Mouse (Mus musculus) lung, adult 2 months (tissue): ENCODE results near the gene Ccnq. TPM values are rescaled to one million over a fixed set of nuclear protein-coding genes. Genes with fewer than 3 reads are reported as not detected.

ENCODE experiments used
- DNase-seq: peaks from one replicate; pipeline ENCODE4 v3.0.0; 2022
- H3K4me1 ChIP-seq: fragments of 200-500 bp; 2 replicates; pipeline ENCODE4 v1.6.1; 2011; ENCODE audit warnings: low read length; ENCODE audit not compliant: control insufficient read depth, insufficient read depth
- H3K4me3 ChIP-seq: fragments of 200-500 bp; replicated peaks from 2 replicates; pipeline ENCODE3; 2011; ENCODE audit warnings: low read depth, mild to moderate bottlenecking, control low read depth, low read length; ENCODE audit errors: extremely low read depth
- CTCF ChIP-seq: fragments of 200-500 bp; IDR thresholded peaks from 2 replicates; pipeline ENCODE4 v1.5.1; 2011; ENCODE audit warnings: mild to moderate bottlenecking, low read length, control low read depth; ENCODE audit not compliant: insufficient read depth
- POLR2A ChIP-seq: fragments of 200-500 bp; IDR thresholded peaks from 2 replicates; pipeline ENCODE4 v1.6.1; 2011; ENCODE audit warnings: low read depth, mild to moderate bottlenecking, control low read depth, low read length, borderline replicate concordance; ENCODE audit errors: extremely low read depth
- WGBS: fragments of 180-500 bp; shearing (Covaris S2); methylation state at CpG from one replicate; pipeline ENCODE4 v1.1.7; 2018; 5-methylcytosine and 5-hydroxymethylcytosine counted together
- polyA plus RNA-seq: library from polyadenylated mRNA; depleted of rRNA; stranded (reverse); fragments of >200 nt; gene quantifications from 2 replicates; pipeline ENCODE4 v1.2.3, GENCODE M21; 2012

Gene Ccnq
- polyA plus RNA-seq, 1 experiment = 48.2 TPM

GRCm38 (mm10) chr11:78782791-78783347 lies 31.3 kb upstream of the Ccnq start:
- DNase-seq = no peak
- 79% methylated on average over 9 of the region's 9 CpGs for WGBS
- no peak for TF ChIP-seq CTCF
- no peak for TF ChIP-seq POLR2A
- Histone ChIP-seq H3K4me1 (no peaks in the 10 kb centered on the region), H3K4me3 (no peak overlapping the region)

- DNase-seq = no peak
- TF ChIP-seq POLR2A (no peak), CTCF (no peak)
- Histone ChIP-seq H3K4me1 (no peaks in the 10 kb centered on the region), H3K4me3 (no peak overlapping the region)
- 60% methylated on average over 5 of the region's 5 CpGs for WGBS
Measured at GRCm38 (mm10) chr11:78782326-78782725, 30.8 kb upstream of the Ccnq start.

GRCm38 (mm10) chr11:78780571-78780970 lies 29.0 kb upstream of the Ccnq start:
- no peaks in the 10 kb centered on the region for H3K4me1 ChIP-seq
- 65% methylated on average over 3 of the region's 3 CpGs for WGBS
- TF ChIP-seq CTCF = no peak
- TF ChIP-seq POLR2A = no peak
- DNase-seq = no peak
- H3K4me3 ChIP-seq = no peak overlapping the region

- WGBS = 90% methylated on average over 3 of the region's 3 CpGs
- no peaks in the 10 kb centered on the region for H3K4me1 ChIP-seq
- no peak for DNase-seq
- no peak overlapping the region for H3K4me3 ChIP-seq
- TF ChIP-seq CTCF (no peak), POLR2A (no peak)
Measured at GRCm38 (mm10) chr11:78780002-78780401, 28.5 kb upstream of the Ccnq start.

GRCm38 (mm10) chr11:78777851-78778680 lies 26.5 kb upstream of the Ccnq start:
- Histone ChIP-seq H3K4me3 (no peak overlapping the region), H3K4me1 (no peaks in the 10 kb centered on the region)
- DNase-seq = no peak
- TF ChIP-seq POLR2A (no peak), CTCF (no peak)
- WGBS = 64% methylated on average over 10 of the region's 10 CpGs

- no peak overlapping the region for H3K4me3 ChIP-seq
- DNase-seq = no peak
- TF ChIP-seq CTCF (no peak), POLR2A (no peak)
- 41% methylated on average over 11 of the region's 11 CpGs for whole genome bisulfite sequencing
- no peaks in the 10 kb centered on the region for H3K4me1 ChIP-seq
Measured at GRCm38 (mm10) chr11:78771751-78772283, 20.3 kb upstream of the Ccnq start.

- 70% methylated on average over 6 of the region's 6 CpGs for WGBS
Measured at GRCm38 (mm10) chr11:78770436-78770835, 18.9 kb upstream of the Ccnq start.

GRCm38 (mm10) chr11:78768778-78769177 lies 17.2 kb upstream of the Ccnq start:
- no peak for TF ChIP-seq POLR2A
- no peak for TF ChIP-seq CTCF
- 50% methylated on average over 3 of the region's 3 CpGs for WGBS

More at GRCm38 (mm10) chr11:78770436-78770835, 18.9 kb upstream of the Ccnq start:
- TF ChIP-seq POLR2A = no peak
- TF ChIP-seq CTCF = no peak
- Histone ChIP-seq H3K4me1 (no peaks in the 10 kb centered on the region), H3K4me3 (no peak overlapping the region)
- no peak for DNase-seq

GRCm38 (mm10) chr11:78766069-78766830 lies 14.7 kb upstream of the Ccnq start:
- DNase-seq = no peak
- 69% methylated on average over 6 of the region's 6 CpGs for WGBS
- Histone ChIP-seq H3K4me1 (no peaks in the 10 kb centered on the region), H3K4me3 (no peak overlapping the region)
- TF ChIP-seq POLR2A (no peak), CTCF (no peak)

More at GRCm38 (mm10) chr11:78768778-78769177, 17.2 kb upstream of the Ccnq start:
- H3K4me1 ChIP-seq = no peaks in the 10 kb centered on the region
- no peak for DNase-seq
- H3K4me3 ChIP-seq = no peak overlapping the region
